In the genomic region with DNA sequence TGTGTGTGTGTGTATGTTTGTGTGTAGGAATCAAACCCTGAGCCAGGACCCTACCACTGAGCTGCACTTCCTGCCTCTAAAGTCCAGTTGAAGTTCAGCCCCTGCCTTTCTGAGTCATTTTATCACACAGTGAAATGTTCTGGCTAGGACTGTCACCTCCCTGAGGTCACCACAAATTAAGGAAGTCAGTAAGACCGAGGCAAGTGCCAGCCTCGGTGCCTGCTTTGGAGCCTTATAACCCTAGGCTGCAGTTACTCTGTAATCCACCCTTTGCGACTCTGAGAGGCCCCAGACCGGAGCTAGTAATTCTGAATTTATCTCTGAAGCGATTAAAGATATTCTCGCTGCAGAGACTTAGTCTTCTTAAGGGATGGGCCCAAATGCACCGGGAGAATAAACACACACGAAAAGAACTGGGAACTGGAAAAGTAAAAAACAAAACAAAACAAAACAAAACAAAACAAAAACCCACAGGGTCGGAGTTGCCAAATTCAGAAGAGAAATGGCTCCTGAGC, we compare ENCODE assay signal across 8 mouse cellular contexts.
DNase-seq lines count a peak whose midpoint lies in the region; ATAC-seq lines count a peak whose summit lies in the region.

No protein-coding gene starts in this region.

- DNase-seq in spleen, adult 18-20 months, result peak; percentile 10 to 29
- DNase-seq in spleen, adult 12 weeks (ENCODE audit: low spot score), result no peak
- DNase-seq in embryonic facial prominence, embryonic 14.5 days (ENCODE audit: low spot score), result no peak
- DNase-seq in heart, postnatal 36 days, result peak; percentile 53 to 67
- no peak for DNase-seq in limb, embryonic 11.5 days (ENCODE audit: low spot score)
- no peak for DNase-seq in layer of hippocampus, postnatal 14 days (ENCODE audit: low spot score in 2 of 2)
- no peak for DNase-seq in frontal cortex, postnatal 36 days (ENCODE audit: low spot score in 2 of 2)

- intact Hi-C loops in heart, postnatal 36 days (cut with DNase I), result loop anchor here (5.0 kb wide), 1 partner anchor 213 kb away; no protein-coding TSS in a partner anchor

- peak overlapping the region; percentile 34 for H3K4me3 ChIP-seq in embryonic facial prominence, embryonic 14.5 days (ENCODE audit: low read depth, low read length)
- H3K4me3 ChIP-seq in limb, embryonic 11.5 days (ENCODE audit: low read depth, low read length), result peak overlapping the region; percentile 23
- H3K4me3 ChIP-seq in midbrain, embryonic 13.5 days (replicated peaks), result peak overlapping the region; percentile 40

- no peaks in the 10 kb centered on the region for H3K36me3 ChIP-seq in embryonic facial prominence, embryonic 14.5 days (ENCODE audit: control insufficient read depth, insufficient read depth, low read length)
- H3K36me3 ChIP-seq in limb, embryonic 11.5 days (ENCODE audit: control insufficient read depth, insufficient read depth, low read length), result no peaks in the 10 kb centered on the region
- no peaks in the 10 kb centered on the region for H3K36me3 ChIP-seq in midbrain, embryonic 13.5 days

- 6% methylated on average over 9 of the region's 9 CpGs for WGBS in embryonic facial prominence, embryonic 14.5 days
- WGBS in limb, embryonic 11.5 days, result 8% methylated on average over 9 of the region's 9 CpGs
- WGBS in midbrain, embryonic 13.5 days, result 12% methylated on average over 9 of the region's 9 CpGs

- H3K4me1 ChIP-seq in embryonic facial prominence, embryonic 14.5 days (ENCODE audit: control insufficient read depth, insufficient read depth, low read length), result peaks cover 24% of the 10 kb centered on the region
- peaks cover 25% of the 10 kb centered on the region for H3K4me1 ChIP-seq in limb, embryonic 11.5 days (ENCODE audit: control insufficient read depth, insufficient read depth, low read length)
- H3K4me1 ChIP-seq in midbrain, embryonic 13.5 days (replicated peaks), result peaks cover 22% of the 10 kb centered on the region

- no peaks in the 10 kb centered on the region for H3K9me3 ChIP-seq in embryonic facial prominence, embryonic 14.5 days (ENCODE audit: control insufficient read depth, low read length)
- no peaks in the 10 kb centered on the region for H3K9me3 ChIP-seq in limb, embryonic 11.5 days (ENCODE audit: control insufficient read depth, low read length)
- H3K9me3 ChIP-seq in midbrain, embryonic 13.5 days, result no peaks in the 10 kb centered on the region

- peak overlapping the region; percentile 50 for H3K9ac ChIP-seq in embryonic facial prominence, embryonic 14.5 days (ENCODE audit: low read depth, low read length)
- H3K9ac ChIP-seq in limb, embryonic 11.5 days (ENCODE audit: low read length), result peak overlapping the region; percentile 47
- H3K9ac ChIP-seq in midbrain, embryonic 13.5 days (replicated peaks), result peak overlapping the region; percentile 60

- H3K27ac ChIP-seq in embryonic facial prominence, embryonic 14.5 days (replicated peaks; ENCODE audit: low read depth, low read length), result peak overlapping the region; percentile 73
- H3K27ac ChIP-seq in limb, embryonic 11.5 days (replicated peaks; ENCODE audit: low read depth, low read length), result peak overlapping the region; percentile 65
- 0 out of 2 replicates have a peak overlapping the region, but pooled peaks have one; percentile 36 for H3K27ac ChIP-seq in midbrain, embryonic 13.5 days

- ATAC-seq in embryonic facial prominence, embryonic 14.5 days (ENCODE audit: low read depth), result no peak
- ATAC-seq in limb, embryonic 11.5 days (ENCODE audit: insufficient number of reproducible peaks, low FRiP score, low TSS enrichment, low read depth), result no peak
- ATAC-seq in midbrain, embryonic 13.5 days, result no peak

- H3K27me3 ChIP-seq in embryonic facial prominence, embryonic 14.5 days (replicated peaks; ENCODE audit: control insufficient read depth, insufficient read depth, low read length), result no peaks in the 10 kb centered on the region
- H3K27me3 ChIP-seq in limb, embryonic 11.5 days (ENCODE audit: control insufficient read depth, insufficient read depth, low read length), result no peaks in the 10 kb centered on the region
- H3K27me3 ChIP-seq in midbrain, embryonic 13.5 days, result peaks cover 25% of the 10 kb centered on the region

- peak overlapping the region; percentile 57 for H3K4me2 ChIP-seq in embryonic facial prominence, embryonic 14.5 days (ENCODE audit: low read depth, low read length)
- peak overlapping the region; percentile 57 for H3K4me2 ChIP-seq in limb, embryonic 11.5 days (ENCODE audit: low read depth, severe bottlenecking)
- peak overlapping the region; percentile 81 for H3K4me2 ChIP-seq in midbrain, embryonic 13.5 days (replicated peaks)

Comparison
In these comparisons a context has a peak if more than half of its experiments do, and no peak if none do; other contexts are left out.
1. DNase-seq: peak in spleen, adult 18-20 months (2 of 2) and heart, postnatal 36 days (2 of 2); none in spleen, adult 12 weeks (single experiment), embryonic facial prominence, embryonic 14.5 days (single experiment), limb, embryonic 11.5 days (single experiment), layer of hippocampus, postnatal 14 days (0 of 2) and frontal cortex, postnatal 36 days (0 of 2).
2. Peak in every context shown above with its lines, with median percentiles within 50 percentile points of each other: H3K27ac ChIP-seq, H3K4me2 ChIP-seq, H3K4me3 ChIP-seq and H3K9ac ChIP-seq.